Mouse (Mus musculus) lung, adult 2 months (tissue): ENCODE data around the gene Synj2.

Experiments
- CTCF ChIP-seq: fragments of 200-500 bp; IDR thresholded peaks from 2 replicates; pipeline ENCODE4 v1.5.1; 2011; ENCODE audit warnings: mild to moderate bottlenecking, low read length, control low read depth; ENCODE audit not compliant: insufficient read depth
- POLR2A ChIP-seq: fragments of 200-500 bp; IDR thresholded peaks from 2 replicates; pipeline ENCODE4 v1.6.1; 2011; ENCODE audit warnings: low read depth, mild to moderate bottlenecking, control low read depth, low read length, borderline replicate concordance; ENCODE audit errors: extremely low read depth

DNA sequence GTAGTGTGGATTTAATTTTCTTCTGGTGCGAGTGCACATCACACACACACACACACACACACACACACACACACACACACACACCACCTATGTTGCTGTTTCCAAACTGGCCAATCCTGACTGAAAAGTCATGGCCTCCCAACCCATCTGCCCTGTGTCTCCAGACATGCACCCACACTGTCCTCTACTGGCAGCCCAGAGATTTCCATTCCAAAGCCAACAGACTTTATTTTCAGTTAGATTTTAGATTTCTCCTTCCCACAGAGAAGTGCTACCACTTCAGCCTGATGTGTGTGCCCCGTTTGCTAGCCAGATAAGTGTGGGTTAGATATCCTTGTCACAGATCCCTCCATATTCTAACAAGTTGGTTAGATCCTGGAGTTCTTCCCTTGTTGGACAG is 78.7 kb downstream of the Synj2 start:
- no peak for TF ChIP-seq POLR2A
- TF ChIP-seq CTCF = peak; percentile 84
